Comparison of ENCODE assay signal across 26 mouse cellular contexts in genomic region chr16:3982173-3982572, GRCm38 (mm10). TPM values are rescaled to one million over a fixed set of nuclear protein-coding genes. Genes with fewer than 3 reads are reported as not detected.
A peak's percentile ranks its signal among the peaks of the same experiment; 100 is the strongest.
DNase-seq lines count a peak whose midpoint lies in the region; ATAC-seq and TF ChIP-seq lines count a peak whose summit lies in the region.
"Had no signal": no experiment of that assay in that cellular context is flagged by ENCODE, and none has a peak within 500 bp of the region (broad histone marks: within the 10 kb centered on the region; RNA-seq: fewer than 3 reads in every experiment).

No protein-coding gene starts in this region.

- DNase-seq in 416B (ENCODE audit: low read depth): peak; percentile 36
- DNase-seq in CD4-positive helper T cell, adult 2 months (ENCODE audit: low read depth, low spot score): peak; percentile 30
- no peak for DNase-seq in layer of hippocampus, adult 2 months (ENCODE audit: low spot score in 2 of 2)
- no peak for DNase-seq in neural tube, embryonic 10.5 days (ENCODE audit: extremely low spot score, low spot score)
- DNase-seq in adrenal gland, postnatal 14 days: no peak
- no peak for DNase-seq in adrenal gland, adult 2 months
- DNase-seq: cerebellum, adult 18-20 months; cerebellum, postnatal 25 days; embryo, embryonic 11 days; kidney, adult 18-20 months; right cerebral cortex, postnatal 14 days; thymus, adult 18-20 months had no signal

- H3K4me3 ChIP-seq in layer of hippocampus, adult 2 months: no peak overlapping the region
- H3K4me3 ChIP-seq: embryonic facial prominence, embryonic 13.5 days; erythroblast, embryonic 14.5 days; forebrain, embryonic 13.5 days; midbrain, embryonic 10.5 days; myocyte had no signal

- no peak overlapping the region for H3K27ac ChIP-seq in layer of hippocampus, adult 2 months
- H3K27ac ChIP-seq: embryonic facial prominence, embryonic 13.5 days; forebrain, embryonic 13.5 days; hindbrain, postnatal 0 days; kidney, postnatal 0 days; midbrain, embryonic 10.5 days had no signal

- ATAC-seq in activated CD4-positive, CD25-positive, alpha-beta regulatory T cell, adult 4 months: peak; percentile 43
- ATAC-seq in megakaryocyte, adult 5-6 weeks (ENCODE audit: poor library complexity, severe bottlenecking): peak; percentile 69
- ATAC-seq: forebrain, embryonic 13.5 days; hindbrain, postnatal 0 days; midbrain, embryonic 16.5 days had no signal

- TF ChIP-seq CTCF in layer of hippocampus, adult 2 months (conservative IDR thresholded peaks at IDR 0.05): no peak

RNA-seq across cellular contexts. Expression of gene Nlrc3, which starts 5.7 kb away (rescaled TPM):
- 10 to 100 TPM; 60.0 to 64.2 TPM for polyA plus RNA-seq in activated CD4-positive, CD25-positive, alpha-beta regulatory T cell, adult 4 months (2017; shearing (Covaris generic))
- total RNA-seq in megakaryocyte, adult 5-6 weeks (2015): 0.98 and 1.0 TPM in 2 replicates
- 0.51 and 1.1 TPM in 2 replicates for total RNA-seq in megakaryocyte, adult 5-6 weeks (2017)
- 1 to 10 TPM; 1.6 to 2.5 TPM for total RNA-seq in layer of hippocampus, adult 2 months (2021)
- 2.6 and 5.8 TPM in 2 replicates for total RNA-seq in adrenal gland, postnatal 14 days (2021)
- 1 to 10 TPM; 2.4 to 3.5 TPM for total RNA-seq in adrenal gland, adult 2 months (2021)
- polyA plus RNA-seq in adrenal gland, adult 2 months (2012; rRNA removed): 8.2 and 8.3 TPM in 2 replicates
- polyA plus RNA-seq: erythroblast, embryonic 14.5 days; G1E had no signal

RNA-seq across cellular contexts. Expression of gene Slx4, which starts 21.4 kb away (rescaled TPM):
- 10 to 100 TPM; 15.2 to 22.2 TPM for polyA plus RNA-seq in activated CD4-positive, CD25-positive, alpha-beta regulatory T cell, adult 4 months (2017; shearing (Covaris generic))
- total RNA-seq in megakaryocyte, adult 5-6 weeks (2015): 18.7 and 23.5 TPM in 2 replicates
- total RNA-seq in megakaryocyte, adult 5-6 weeks (2017): 19.2 and 34.6 TPM in 2 replicates
- 10 to 100 TPM; 39.6 to 44.0 TPM for total RNA-seq in layer of hippocampus, adult 2 months (2021)
- 22.2 and 27.8 TPM in 2 replicates for total RNA-seq in adrenal gland, postnatal 14 days (2021)
- 10 to 100 TPM; 20.1 to 26.5 TPM for total RNA-seq in adrenal gland, adult 2 months (2021)
- 13.0 and 15.6 TPM in 2 replicates for polyA plus RNA-seq in adrenal gland, adult 2 months (2012; rRNA removed)

RNA-seq across cellular contexts. Expression of gene Dnase1, which starts 54.6 kb away (rescaled TPM):
- polyA plus RNA-seq in activated CD4-positive, CD25-positive, alpha-beta regulatory T cell, adult 4 months (2017; shearing (Covaris generic)): 1 to 10 TPM; 3.4 to 4.5 TPM
- not detected in 2 replicates for total RNA-seq in megakaryocyte, adult 5-6 weeks (2015)
- total RNA-seq in megakaryocyte, adult 5-6 weeks (2017): 0.18 TPM in 1 of 2 replicates, not detected in the other
- total RNA-seq in layer of hippocampus, adult 2 months (2021): not detected
- not detected in 2 replicates for total RNA-seq in adrenal gland, postnatal 14 days (2021)
- not detected for total RNA-seq in adrenal gland, adult 2 months (2021)
- polyA plus RNA-seq in adrenal gland, adult 2 months (2012; rRNA removed): not detected in 2 replicates
- total RNA-seq: layer of hippocampus, postnatal 14 days; left cerebral cortex, adult 8-10 months; liver, adult 2 months had no signal
- polyA plus RNA-seq: erythroblast, embryonic 14.5 days; G1E had no signal

Comparison
In these comparisons a context has a peak if more than half of its experiments do, and no peak if none do; other contexts are left out.
1. DNase-seq: peak in 416B (single experiment) and CD4-positive helper T cell, adult 2 months (single experiment); none in layer of hippocampus, adult 2 months (0 of 2), neural tube, embryonic 10.5 days (single experiment), adrenal gland, postnatal 14 days (single experiment) and adrenal gland, adult 2 months (single experiment).